Mouse (Mus musculus) lung, postnatal 0 days (tissue): ENCODE results near the gene Ccdc160.

Experiments
- CTCF ChIP-seq: IDR thresholded peaks from 2 replicates; pipeline ENCODE4 v1.5.1; 2016; ENCODE audit warnings: antibody characterized with exemption, mild to moderate bottlenecking
- EP300 ChIP-seq: IDR thresholded peaks from 2 replicates; pipeline ENCODE4 v1.6.1; 2016; ENCODE audit warnings: antibody characterized with exemption, mild to moderate bottlenecking, control low read depth

DNA sequence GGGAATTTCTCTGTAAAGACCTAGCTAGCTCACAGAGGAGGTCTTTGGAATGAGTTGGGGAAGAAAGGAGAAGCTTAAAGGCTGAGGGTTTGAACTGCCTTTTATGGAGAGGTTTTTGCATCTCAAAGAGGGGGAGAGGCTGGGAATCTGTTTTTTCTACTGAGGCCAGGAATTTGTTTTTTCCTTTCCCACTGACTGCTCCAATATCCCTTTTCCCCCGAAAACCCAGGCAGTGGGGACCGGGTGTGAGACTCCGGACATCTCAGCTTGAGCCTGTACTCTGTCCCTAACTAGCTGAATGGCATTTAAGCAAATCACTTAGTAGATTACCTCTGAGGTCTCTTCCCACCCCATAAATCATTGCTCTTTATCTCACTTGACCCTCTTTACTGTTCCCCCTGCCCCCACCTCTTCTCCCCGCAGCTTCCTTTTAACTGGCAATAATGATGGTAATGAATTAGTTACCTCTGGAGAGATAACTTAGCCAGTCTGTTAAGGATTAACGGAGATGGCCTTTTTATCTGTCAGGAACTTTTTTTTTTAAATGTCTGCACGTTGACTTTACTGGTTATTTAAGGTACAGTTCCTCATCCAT, 37.4 kb upstream of the Ccdc160 start:
- TF ChIP-seq CTCF, result no peak
- TF ChIP-seq EP300, result no peak
